In the genomic region with DNA sequence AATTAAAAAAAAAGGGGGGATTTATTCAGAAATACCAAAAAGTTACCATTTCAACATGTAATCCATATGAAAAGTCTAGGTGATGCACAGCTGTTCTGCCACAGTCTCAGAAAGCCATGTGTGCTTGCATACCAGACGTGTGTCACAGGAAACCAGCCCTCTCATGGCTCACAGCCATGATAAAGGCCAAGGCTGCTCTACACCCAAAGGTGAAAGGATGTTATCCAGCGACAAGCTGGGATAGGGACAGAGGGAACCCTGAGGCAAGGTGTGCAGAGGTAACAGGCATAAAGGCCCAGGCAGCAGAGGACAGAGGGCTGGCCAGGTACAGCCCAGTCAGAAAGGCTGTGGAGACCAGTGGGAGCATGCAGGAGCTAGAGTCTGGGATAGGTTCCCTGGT, we compare ENCODE assay signal across 18 mouse cellular contexts. TPM values are rescaled to one million over a fixed set of nuclear protein-coding genes. Genes with fewer than 3 reads are reported as not detected.
"Had no signal": no experiment of that assay in that cellular context is flagged by ENCODE, and none has a peak within 500 bp of the region (broad histone marks: within the 10 kb centered on the region; RNA-seq: fewer than 3 reads in every experiment).

No protein-coding gene starts in this region.

- ATAC-seq: midbrain, embryonic 16.5 days had no signal

- H3K9ac ChIP-seq: liver, embryonic 13.5 days; midbrain, embryonic 12.5 days; neural tube, embryonic 13.5 days had no signal

- H3K9me3 ChIP-seq: liver, embryonic 13.5 days; midbrain, embryonic 12.5 days; neural tube, embryonic 13.5 days had no signal

- H3K4me3 ChIP-seq: left cerebral cortex, adult 2 months; liver, embryonic 13.5 days; midbrain, embryonic 12.5 days; myocyte; neural tube, embryonic 13.5 days had no signal

- H3K4me1 ChIP-seq: midbrain, embryonic 12.5 days; neural tube, embryonic 13.5 days had no signal

- H3K27me3 ChIP-seq: liver, embryonic 13.5 days; midbrain, embryonic 12.5 days; neural tube, embryonic 13.5 days had no signal

- DNase-seq: kidney, postnatal 36 days; layer of hippocampus, postnatal 36 days; liver, embryonic 13.5 days; lung, adult 2 months; lung, postnatal 14 days; lung, postnatal 4 days; thymus, adult 18-20 months; thymus, postnatal 36 days had no signal

- H3K4me2 ChIP-seq: liver, embryonic 13.5 days; midbrain, embryonic 12.5 days; neural tube, embryonic 13.5 days had no signal

- H3K27ac ChIP-seq: kidney, postnatal 0 days; left cerebral cortex, adult 2 months; liver, embryonic 13.5 days; midbrain, embryonic 12.5 days; neural tube, embryonic 13.5 days had no signal

RNA-seq across cellular contexts. Expression of gene Hsf2bp, which starts 27.5 kb away (rescaled TPM):
- total RNA-seq: megakaryocyte progenitor cell, adult 5-6 weeks; megakaryocyte-erythroid progenitor cell, adult 5-6 weeks; monocyte, adult 5-6 weeks; neutrophil, adult 5-6 weeks had no signal
